Mouse (Mus musculus): ENCODE data around the gene Ppp2r5a. TPM values are rescaled to one million over a fixed set of nuclear protein-coding genes. Genes with fewer than 3 reads are reported as not detected.
A peak's percentile ranks its signal among the peaks of the same experiment; 100 is the strongest.

Gene Ppp2r5a
- polyA plus RNA-seq, 1 experiment from 2014 or later: 13.1 TPM

DNA sequence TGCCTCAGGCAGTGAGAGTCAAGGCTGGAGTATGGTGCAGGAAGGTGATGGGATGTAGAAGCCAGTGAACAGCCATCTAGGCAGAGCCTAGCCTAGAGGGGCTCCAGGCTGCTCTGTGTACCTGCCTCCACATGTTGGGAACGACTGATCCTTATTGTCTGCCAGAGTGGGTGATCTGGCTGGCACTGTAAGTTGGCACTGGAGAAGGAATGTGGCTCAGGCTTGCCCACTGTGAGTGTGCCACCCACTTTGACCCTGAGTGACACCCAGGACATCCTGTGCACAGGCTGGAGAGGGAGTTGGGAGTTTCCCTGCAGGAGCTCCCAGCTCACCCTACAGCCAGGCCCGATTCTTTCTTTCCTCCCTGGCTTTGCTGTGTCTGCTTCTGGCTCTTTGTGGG lies 63.2 kb downstream of the Ppp2r5a start:
- Histone ChIP-seq H3K4me3 (ENCODE audit: low read depth, low read length) (no peak overlapping the region), H3K4me1 (replicated peaks; ENCODE audit: control insufficient read depth, insufficient read depth, low read length) (no peaks in the 10 kb centered on the region), H3K9me3 (ENCODE audit: control insufficient read depth, low read length) (no peaks in the 10 kb centered on the region), H3K4me2 (replicated peaks; ENCODE audit: low read depth, low read length) (no peak overlapping the region), H3K27me3 (ENCODE audit: control insufficient read depth, insufficient read depth, low read length) (no peaks in the 10 kb centered on the region), H3K9ac (ENCODE audit: low read depth, low read length) (no peak overlapping the region), H3K27ac (ENCODE audit: low read depth, low read length) (no peak overlapping the region), H3K36me3 (ENCODE audit: control insufficient read depth, insufficient read depth, low read length) (peaks cover 18% of the 10 kb centered on the region)
- WGBS: 87% methylated on average over 2 of the region's 2 CpGs
- ATAC-seq (ENCODE audit: low FRiP score) (no peak), DNase-seq (ENCODE audit: low spot score) (no peak)

DNA sequence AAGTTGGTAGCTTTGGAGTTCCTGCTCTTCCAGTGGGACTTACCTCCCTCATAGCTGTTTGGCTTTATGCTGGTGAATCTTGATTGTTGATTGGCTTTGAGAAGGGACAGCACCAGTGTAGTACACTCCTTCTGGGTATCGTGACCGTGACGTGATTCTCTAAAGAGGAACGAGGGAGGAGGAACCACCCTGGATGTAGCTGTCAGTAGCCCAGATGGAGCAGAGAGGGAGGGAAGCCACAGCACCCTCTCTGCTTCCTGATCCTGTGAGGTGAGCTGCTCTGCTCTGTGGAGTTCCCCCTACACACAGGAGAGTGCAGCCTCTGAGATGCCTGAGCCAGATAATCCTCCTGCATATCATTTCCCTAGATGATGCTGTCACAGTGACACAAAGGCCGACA lies 68.6 kb downstream of the Ppp2r5a start:
- H3K27ac ChIP-seq (ENCODE audit: low read depth, low read length): no peak overlapping the region
- no peaks in the 10 kb centered on the region for H3K27me3 ChIP-seq (ENCODE audit: control insufficient read depth, insufficient read depth, low read length)
- no peak for ATAC-seq (ENCODE audit: low FRiP score)
- no peak overlapping the region for H3K4me2 ChIP-seq (replicated peaks; ENCODE audit: low read depth, low read length)
- no peak for DNase-seq (ENCODE audit: low spot score)
- H3K4me3 ChIP-seq (ENCODE audit: low read depth, low read length): no peak overlapping the region
- H3K4me1 ChIP-seq (replicated peaks; ENCODE audit: control insufficient read depth, insufficient read depth, low read length): no peaks in the 10 kb centered on the region
- WGBS: 85% methylated on average over 5 of the region's 5 CpGs
- 0 out of 2 replicates have a peak, but pooled peaks cover 7% of the 10 kb centered on the region for H3K36me3 ChIP-seq (ENCODE audit: control insufficient read depth, insufficient read depth, low read length)
- no peak overlapping the region for H3K9ac ChIP-seq (ENCODE audit: low read depth, low read length)
- no peaks in the 10 kb centered on the region for H3K9me3 ChIP-seq (ENCODE audit: control insufficient read depth, low read length)

DNA sequence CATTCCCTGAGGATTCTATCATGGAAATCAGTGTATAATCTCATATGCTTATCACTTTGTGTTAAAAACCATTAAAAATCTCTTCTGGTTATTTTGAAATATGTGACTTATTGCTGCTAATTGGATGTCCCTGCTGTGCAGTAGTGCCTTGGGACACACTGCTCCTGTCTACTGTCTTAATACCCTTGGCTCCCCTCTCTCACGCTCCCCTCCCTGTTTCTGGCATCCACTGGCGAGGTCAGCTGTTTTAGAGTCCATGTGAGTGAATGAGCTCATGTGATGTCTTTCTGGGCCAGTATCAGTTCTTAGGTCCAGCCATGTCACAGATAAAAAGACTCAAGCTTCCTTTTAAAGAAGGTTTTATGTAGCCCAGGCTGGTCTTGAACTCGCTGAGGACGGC lies 72.7 kb downstream of the Ppp2r5a start:
- no peak overlapping the region for H3K9ac ChIP-seq (ENCODE audit: low read depth, low read length)
- DNase-seq (ENCODE audit: low spot score): no peak
- no peaks in the 10 kb centered on the region for H3K9me3 ChIP-seq (ENCODE audit: control insufficient read depth, low read length)
- peaks cover 10% of the 10 kb centered on the region for H3K4me1 ChIP-seq (replicated peaks; ENCODE audit: control insufficient read depth, insufficient read depth, low read length)
- 80% methylated on average over 4 of the region's 4 CpGs for WGBS
- no peak for ATAC-seq (ENCODE audit: low FRiP score)
- no peak overlapping the region for H3K4me2 ChIP-seq (replicated peaks; ENCODE audit: low read depth, low read length)
- H3K27ac ChIP-seq (ENCODE audit: low read depth, low read length): no peak overlapping the region
- H3K27me3 ChIP-seq (ENCODE audit: control insufficient read depth, insufficient read depth, low read length): no peaks in the 10 kb centered on the region
- no peak overlapping the region for H3K4me3 ChIP-seq (ENCODE audit: low read depth, low read length)
- no peaks in the 10 kb centered on the region for H3K36me3 ChIP-seq (ENCODE audit: control insufficient read depth, insufficient read depth, low read length)

DNA sequence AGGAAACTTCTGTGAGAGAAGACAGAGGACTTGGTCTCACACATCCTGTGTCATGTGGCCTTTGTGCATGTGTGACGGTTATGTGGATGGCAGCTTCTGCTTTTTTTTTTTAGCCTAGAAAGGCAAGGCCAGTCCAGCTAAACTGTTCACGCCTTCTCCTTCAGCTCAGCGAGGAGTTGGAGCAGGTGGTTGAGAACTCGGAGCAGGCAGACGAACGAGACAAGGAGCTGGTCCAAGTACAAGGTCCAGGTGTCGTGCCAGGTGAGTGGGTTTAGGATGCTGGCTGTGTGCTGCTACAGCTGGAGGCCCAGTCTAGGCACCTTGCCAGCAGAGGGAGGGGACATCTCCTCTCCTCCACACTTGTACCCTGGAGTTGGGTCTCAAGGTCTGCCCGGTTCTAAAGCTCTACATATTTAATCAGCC lies 75.0 kb downstream of the Ppp2r5a start:
- ATAC-seq (ENCODE audit: low FRiP score) (no peak), DNase-seq (ENCODE audit: low spot score) (no peak)
- H3K4me3 ChIP-seq (ENCODE audit: low read depth, low read length): no peak overlapping the region
- 0 out of 2 replicates have a peak, but pooled peaks cover 2% of the 10 kb centered on the region for H3K27me3 ChIP-seq (ENCODE audit: control insufficient read depth, insufficient read depth, low read length)
- no peaks in the 10 kb centered on the region for H3K9me3 ChIP-seq (ENCODE audit: control insufficient read depth, low read length)
- 88% methylated on average over 8 of the region's 8 CpGs for WGBS
- H3K4me2 ChIP-seq (replicated peaks; ENCODE audit: low read depth, low read length): no peak overlapping the region
- no peak overlapping the region for H3K27ac ChIP-seq (ENCODE audit: low read depth, low read length)
- peaks cover 10% of the 10 kb centered on the region for H3K4me1 ChIP-seq (replicated peaks; ENCODE audit: control insufficient read depth, insufficient read depth, low read length)
- H3K36me3 ChIP-seq (ENCODE audit: control insufficient read depth, insufficient read depth, low read length): no peaks in the 10 kb centered on the region
- H3K9ac ChIP-seq (ENCODE audit: low read depth, low read length): no peak overlapping the region

DNA sequence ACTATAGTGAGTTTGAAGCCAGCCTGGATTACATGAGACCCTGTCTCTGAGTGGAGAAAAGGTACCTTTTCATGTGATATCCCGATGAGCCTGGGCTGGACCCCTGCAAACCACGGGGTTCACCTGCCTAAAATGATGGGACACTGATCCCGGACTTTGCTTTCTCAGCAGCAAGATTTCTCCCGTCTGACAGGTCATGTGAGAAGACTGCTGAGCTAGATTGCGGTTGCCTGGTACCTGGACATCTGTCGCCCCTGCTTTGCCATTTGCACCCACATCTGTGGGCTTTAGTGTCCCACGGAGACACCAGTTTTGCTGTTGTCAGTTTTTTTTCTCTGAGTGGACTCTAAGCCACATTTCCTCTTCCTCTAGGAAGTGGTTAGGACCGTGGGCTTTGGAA lies 75.8 kb downstream of the Ppp2r5a start:
- WGBS: 80% methylated on average over 8 of the region's 8 CpGs
- no peak for ATAC-seq (ENCODE audit: low FRiP score)
- DNase-seq (ENCODE audit: low spot score): no peak
- H3K4me1 ChIP-seq (replicated peaks; ENCODE audit: control insufficient read depth, insufficient read depth, low read length): peaks cover 10% of the 10 kb centered on the region
- H3K4me3 ChIP-seq (ENCODE audit: low read depth, low read length): no peak overlapping the region
- no peak overlapping the region for H3K27ac ChIP-seq (ENCODE audit: low read depth, low read length)
- no peaks in the 10 kb centered on the region for H3K36me3 ChIP-seq (ENCODE audit: control insufficient read depth, insufficient read depth, low read length)
- H3K27me3 ChIP-seq (ENCODE audit: control insufficient read depth, insufficient read depth, low read length): 0 out of 2 replicates have a peak, but pooled peaks cover 2% of the 10 kb centered on the region
- H3K9me3 ChIP-seq (ENCODE audit: control insufficient read depth, low read length): no peaks in the 10 kb centered on the region
- H3K4me2 ChIP-seq (replicated peaks; ENCODE audit: low read depth, low read length): peak overlapping the region; percentile 95
- H3K9ac ChIP-seq (ENCODE audit: low read depth, low read length): no peak overlapping the region

DNA sequence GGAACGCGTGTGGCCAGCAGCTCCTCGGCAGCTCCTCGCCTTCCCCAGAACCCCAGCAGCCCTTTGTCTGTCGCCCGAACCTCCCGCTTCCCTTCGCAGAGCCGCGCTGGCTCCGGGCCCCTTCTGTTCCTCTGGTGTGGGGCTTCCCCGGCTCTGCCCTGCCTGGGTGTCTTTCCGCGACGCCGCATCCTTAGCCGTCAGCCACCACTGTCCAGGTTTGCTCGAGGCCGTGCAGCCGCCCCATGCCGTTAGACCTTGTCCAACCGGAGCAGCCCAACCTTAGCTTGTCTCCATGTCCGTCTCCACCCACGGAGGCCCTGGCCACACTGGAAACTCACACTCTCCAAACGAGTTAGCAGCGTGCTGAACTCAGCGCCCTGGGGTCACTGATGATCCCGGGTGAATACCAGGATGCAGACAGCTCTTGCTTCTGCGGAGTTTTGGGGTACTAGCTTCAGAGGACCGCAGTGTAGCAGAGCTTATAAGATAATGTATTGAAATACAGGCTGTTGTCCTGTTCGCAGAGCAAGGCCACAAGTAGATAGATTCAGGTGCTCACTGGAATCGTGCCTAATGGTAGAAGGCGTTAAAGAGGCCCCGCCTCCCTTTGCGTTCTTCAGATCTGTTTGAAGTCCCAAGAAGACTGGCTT lies 76.7 kb downstream of the Ppp2r5a start:
- ATAC-seq (ENCODE audit: low FRiP score) (peak; percentile 80), DNase-seq (ENCODE audit: low spot score) (peak; percentile 71)
- 0 out of 2 replicates have a peak, but pooled peaks cover 2% of the 10 kb centered on the region for H3K27me3 ChIP-seq (ENCODE audit: control insufficient read depth, insufficient read depth, low read length)
- peak overlapping the region; percentile 71 for H3K27ac ChIP-seq (ENCODE audit: low read depth, low read length)
- peaks cover 10% of the 10 kb centered on the region for H3K4me1 ChIP-seq (replicated peaks; ENCODE audit: control insufficient read depth, insufficient read depth, low read length)
- no peaks in the 10 kb centered on the region for H3K36me3 ChIP-seq (ENCODE audit: control insufficient read depth, insufficient read depth, low read length)
- WGBS: 2% methylated on average over 32 of the region's 35 CpGs
- peak overlapping the region; percentile 95 for H3K4me2 ChIP-seq (replicated peaks; ENCODE audit: low read depth, low read length)
- H3K9me3 ChIP-seq (ENCODE audit: control insufficient read depth, low read length): no peaks in the 10 kb centered on the region
- peak overlapping the region; percentile 88 for H3K4me3 ChIP-seq (ENCODE audit: low read depth, low read length)
- H3K9ac ChIP-seq (ENCODE audit: low read depth, low read length): peak overlapping the region; percentile 90

DNA sequence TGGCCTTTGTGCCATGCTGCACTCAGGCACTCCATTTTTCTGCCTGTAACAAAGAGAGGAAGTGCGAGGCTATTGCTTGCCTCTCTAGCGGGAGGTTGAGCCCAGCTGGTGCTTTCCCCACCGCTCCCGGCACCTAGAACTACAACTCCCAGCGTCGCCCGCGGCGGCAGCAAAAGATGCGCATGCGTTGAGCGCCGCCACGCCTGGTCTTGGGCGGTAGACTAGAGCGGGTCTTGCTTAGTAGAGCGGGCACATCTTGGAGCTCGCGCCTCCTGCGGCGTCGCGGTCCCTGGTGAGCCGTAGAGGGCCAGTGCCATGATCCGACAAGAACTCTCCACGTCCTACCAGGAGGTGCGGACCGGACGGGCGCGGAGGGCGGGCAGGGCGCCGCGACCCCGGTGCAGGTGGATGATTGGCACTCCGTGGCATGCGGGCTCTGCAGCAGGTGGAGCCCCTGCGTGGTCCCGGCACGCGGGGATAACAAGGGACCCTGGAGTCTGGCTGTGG lies 77.3 kb downstream of the Ppp2r5a start, which contains the start of gene Tmem206:
Gene Tmem206, plus strand, starts transcription at position 187 of the 507 bp plus-strand sequence.
- Histone ChIP-seq H3K36me3 (ENCODE audit: control insufficient read depth, insufficient read depth, low read length) (no peaks in the 10 kb centered on the region), H3K9ac (ENCODE audit: low read depth, low read length) (peak within 1 kb of the TSS; percentile 90), H3K4me1 (replicated peaks; ENCODE audit: control insufficient read depth, insufficient read depth, low read length) (peaks cover 10% of the 10 kb centered on the region), H3K27ac (ENCODE audit: low read depth, low read length) (peak within 1 kb of the TSS; percentile 71), H3K9me3 (ENCODE audit: control insufficient read depth, low read length) (no peaks in the 10 kb centered on the region), H3K27me3 (ENCODE audit: control insufficient read depth, insufficient read depth, low read length) (0 out of 2 replicates have a peak, but pooled peaks cover 2% of the 10 kb centered on the region), H3K4me3 (ENCODE audit: low read depth, low read length) (peak within 1 kb of the TSS; percentile 88), H3K4me2 (replicated peaks; ENCODE audit: low read depth, low read length) (peak within 1 kb of the TSS; percentile 95)
- ATAC-seq (ENCODE audit: low FRiP score) (peak; percentile 95), DNase-seq (ENCODE audit: low spot score) (peak; percentile 99)
- under 1% methylated on average over 41 of the region's 42 CpGs for WGBS

DNA sequence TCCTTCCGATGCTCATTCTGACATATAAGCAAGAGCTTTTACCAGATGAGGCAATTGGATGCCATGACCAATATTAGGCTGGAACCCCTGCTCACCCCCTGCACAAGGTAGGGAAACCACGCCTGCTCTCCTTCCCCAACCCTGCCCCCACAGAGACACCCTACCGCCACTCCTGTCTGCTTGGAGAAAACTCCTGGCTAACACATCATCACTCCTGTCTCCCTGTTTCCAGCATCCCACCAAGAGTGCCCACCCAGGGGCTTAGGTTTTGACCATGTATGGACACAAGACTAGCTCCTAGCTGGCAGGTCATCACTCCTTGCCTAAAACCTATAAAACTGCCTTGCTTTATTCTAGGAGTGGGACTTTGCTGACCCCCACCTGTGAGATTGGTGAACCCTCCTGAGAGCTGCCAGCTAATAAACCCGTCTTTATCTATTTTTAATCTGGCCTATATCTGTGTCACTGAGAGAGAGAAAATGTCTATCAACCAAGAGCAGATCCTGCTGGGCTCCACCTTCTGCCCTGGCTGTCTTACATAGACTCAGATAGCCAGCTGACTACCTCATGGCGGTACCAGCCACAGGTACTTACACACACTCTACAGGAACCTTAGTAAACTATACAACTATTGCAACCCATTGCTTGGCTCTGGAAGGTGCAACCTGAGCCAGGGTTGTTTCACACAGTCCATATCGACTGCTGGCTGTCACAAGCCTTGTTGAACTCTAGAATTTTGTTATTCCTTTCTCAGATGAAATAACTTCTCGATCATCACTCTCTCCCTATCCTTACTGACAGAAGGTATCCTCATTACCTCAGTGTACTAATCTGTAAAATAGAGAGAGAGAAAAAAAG lies 78.1 kb downstream of the Ppp2r5a start:
- H3K4me3 ChIP-seq (ENCODE audit: low read depth, low read length): no peak overlapping the region
- WGBS: 87% methylated on average over 7 of the region's 7 CpGs
- no peak overlapping the region for H3K4me2 ChIP-seq (replicated peaks; ENCODE audit: low read depth, low read length)

More for the DNA sequence above, 78.1 kb downstream of the Ppp2r5a start:
- Histone ChIP-seq H3K9ac (ENCODE audit: low read depth, low read length) (peak overlapping the region; percentile 90; the same call in 1 of the 2 replicates), H3K27ac (ENCODE audit: low read depth, low read length) (peak overlapping the region; percentile 31; the same call in 1 of the 2 replicates), H3K4me1 (replicated peaks; ENCODE audit: control insufficient read depth, insufficient read depth, low read length) (peaks cover 10% of the 10 kb centered on the region), H3K36me3 (ENCODE audit: control insufficient read depth, insufficient read depth, low read length) (no peaks in the 10 kb centered on the region), H3K9me3 (ENCODE audit: control insufficient read depth, low read length) (no peaks in the 10 kb centered on the region), H3K27me3 (ENCODE audit: control insufficient read depth, insufficient read depth, low read length) (0 out of 2 replicates have a peak, but pooled peaks cover 2% of the 10 kb centered on the region)
- ATAC-seq (ENCODE audit: low FRiP score): peak; percentile 36; the same call in 1 of the 2 replicates
- peak; percentile 23 for DNase-seq (ENCODE audit: low spot score)
